Mouse (Mus musculus) olfactory bulb, adult 2 months (tissue): ENCODE results near the gene Hrasls5.

Experiments
- CTCF ChIP-seq: fragments of 200-500 bp; IDR thresholded peaks from 2 replicates; pipeline ENCODE4 v1.5.1; 2012; ENCODE audit warnings: low read depth, mild to moderate bottlenecking, low read length, moderate library complexity; ENCODE audit not compliant: insufficient read depth
- POLR2A ChIP-seq: fragments of 200-500 bp; IDR thresholded peaks from 2 replicates; pipeline ENCODE4 v1.6.1; 2012; ENCODE audit warnings: mild to moderate bottlenecking, low read depth, low read length, moderate library complexity; ENCODE audit not compliant: insufficient read depth

DNA sequence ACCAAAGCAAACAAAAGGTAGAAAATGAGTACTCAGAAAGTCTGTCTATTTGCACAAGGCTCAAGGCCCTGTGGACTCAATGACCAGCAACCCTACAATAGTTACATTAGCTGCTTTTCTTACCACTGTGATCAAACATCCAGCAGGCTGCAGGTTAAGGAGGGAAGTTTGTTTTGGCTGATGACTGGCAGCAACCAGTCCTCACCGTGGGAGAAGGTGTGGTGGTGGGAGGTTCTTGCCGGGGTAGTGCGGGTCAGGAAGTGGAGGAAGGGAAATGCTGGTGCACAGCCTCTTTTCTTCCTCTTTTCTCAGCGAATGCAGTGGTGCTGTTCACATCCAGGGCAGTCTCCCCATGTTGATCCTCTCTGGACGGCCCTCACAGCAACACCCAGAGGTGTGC lies 31.3 kb upstream of the Hrasls5 start:
- no peak for TF ChIP-seq CTCF
- no peak for TF ChIP-seq POLR2A
